Mouse (Mus musculus): ENCODE results near the gene Ccn1.

DNA sequence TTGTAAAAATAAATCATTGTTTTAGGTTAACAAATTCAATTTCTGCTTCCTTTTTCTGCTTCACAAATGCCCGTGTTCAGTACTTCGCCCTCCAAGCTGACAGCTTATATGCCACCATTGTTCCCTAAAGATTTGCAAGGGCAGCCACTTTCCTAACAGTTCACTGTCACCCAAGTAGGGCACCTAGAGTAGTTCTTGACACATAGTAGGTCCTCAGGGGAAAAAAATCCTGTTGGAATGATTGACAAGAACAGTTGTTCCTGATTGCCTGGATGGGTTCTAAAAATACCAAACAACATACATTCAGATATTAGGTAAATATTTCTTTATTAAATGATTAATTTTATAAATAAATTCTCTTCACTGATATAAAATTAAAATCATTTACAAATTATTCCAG lies 3.1 kb downstream of the Ccn1 start:
- TF ChIP-seq POLR2A (IDR thresholded peaks at IDR 0.05; ENCODE audit: borderline replicate concordance, insufficient read depth, low read length) (no peak), CTCF (IDR thresholded peaks at IDR 0.05; ENCODE audit: borderline replicate concordance, insufficient read depth, low read depth, low read length) (no peak)

Data from cerebellum, adult 2 months (tissue).